Mouse (Mus musculus) spleen, postnatal 36 days (tissue): ENCODE results near the gene Ddx42.
"Not testable (repeated sequence)": the region's sequence is repeated elsewhere in the genome, so short reads cannot be mapped to it uniquely, and the experiment has no call there.

ENCODE experiments used
- DNase-seq, 2 experiments: peaks; one replicate each; pipeline ENCODE4 v3.0.0; 2022; ENCODE audit warnings: low spot score in 2 of 2, mixed read lengths in 1 of 2

The Ddx42 gene

DNA sequence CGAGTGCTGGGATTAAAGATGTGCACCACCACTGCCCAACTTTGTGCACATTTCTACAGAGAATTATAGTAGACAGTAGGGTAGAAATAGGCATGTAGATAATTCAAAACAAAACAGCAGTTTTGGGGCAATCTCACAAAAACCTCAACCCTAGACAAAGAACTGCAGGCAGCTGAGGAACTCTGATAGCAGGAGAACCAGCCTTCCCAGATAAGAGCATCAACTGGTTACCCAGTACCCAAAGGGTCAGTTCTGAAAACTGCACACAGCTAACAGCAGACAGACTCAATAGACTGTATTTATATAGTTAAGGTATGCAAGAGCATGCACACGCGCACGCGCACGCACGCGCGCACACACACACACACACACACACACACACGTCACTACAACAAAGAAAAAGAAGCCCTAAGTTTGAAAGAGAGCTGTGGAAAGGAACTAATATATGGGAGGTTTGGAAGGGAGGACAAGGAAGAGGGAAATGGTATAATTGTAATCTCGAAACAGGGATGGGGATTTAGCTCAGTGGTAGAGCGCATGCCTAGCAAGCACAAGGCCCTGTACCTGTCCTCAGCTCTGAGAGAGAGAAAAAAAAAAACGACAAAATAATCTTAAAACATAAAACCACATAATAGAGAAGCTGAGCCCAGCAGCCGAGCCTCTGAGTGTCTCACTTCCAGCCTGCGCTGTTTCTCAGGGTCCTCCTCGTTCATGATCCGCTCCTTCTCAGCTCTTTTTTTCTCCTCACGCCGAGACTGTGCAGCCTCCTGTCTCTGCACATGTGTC lies 15.2 kb upstream of the Ddx42 start:
- DNase-seq, result no peak

DNA sequence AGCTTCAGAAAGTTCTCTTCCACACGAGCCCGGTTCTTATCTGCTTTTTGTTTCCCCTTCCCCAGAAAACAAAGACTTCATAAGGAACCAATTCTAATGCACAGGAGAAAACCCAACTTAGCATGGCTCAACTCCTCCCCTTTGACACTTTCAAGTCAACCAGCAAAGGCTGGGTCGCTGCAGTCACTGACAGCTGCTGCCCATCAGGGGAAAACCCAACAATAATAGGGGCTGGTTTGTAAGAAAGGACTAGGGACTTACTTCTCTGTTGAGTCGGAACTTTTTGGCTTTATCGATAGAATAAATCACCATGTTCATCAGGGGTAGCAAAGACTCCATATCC lies 14.6 kb upstream of the Ddx42 start, which contains the start of gene Strada:
Strada (minus strand) TSS at position 46 of the 343 bp plus-strand sequence.
- peak; percentile 46 for DNase-seq

DNA sequence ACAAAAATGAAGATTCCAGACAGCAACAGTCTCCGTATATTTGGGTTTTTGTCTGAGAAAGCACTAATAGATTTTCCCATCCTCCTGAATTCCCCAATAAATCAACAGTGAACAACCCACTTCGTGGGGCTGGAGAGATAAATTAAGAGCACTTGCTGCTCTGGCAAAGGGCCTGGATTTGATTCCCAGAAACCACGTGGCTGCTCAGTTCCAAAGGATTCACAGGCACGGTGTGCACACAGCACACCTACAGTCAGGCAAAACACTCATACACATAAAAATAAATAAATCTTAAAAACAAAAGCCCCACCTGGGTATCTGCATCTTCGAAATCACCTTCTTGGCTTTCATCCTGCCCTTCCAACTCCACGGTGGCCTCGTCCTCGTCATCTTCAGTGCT lies 4.0 kb upstream of the Ddx42 start:
- DNase-seq, result no peak

DNA sequence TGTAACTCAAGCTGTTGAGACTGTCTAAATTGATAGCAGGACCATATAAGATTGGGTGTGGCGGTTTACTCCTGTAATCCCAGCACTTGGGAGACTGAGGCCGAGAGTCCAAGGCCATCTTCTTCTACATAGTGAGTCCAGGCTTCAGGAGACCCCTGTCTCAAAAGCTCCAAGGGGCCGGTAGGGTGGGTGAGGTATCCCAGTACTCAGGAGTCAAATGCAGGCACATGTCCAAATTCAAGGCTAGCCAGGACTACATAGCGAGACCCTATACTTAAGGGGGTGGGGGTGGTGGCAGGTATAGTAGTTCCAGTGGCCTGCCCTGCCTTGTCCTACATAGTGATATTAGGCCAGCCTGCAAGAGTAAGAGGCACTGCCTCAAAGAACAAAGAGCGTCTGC lies 1.9 kb upstream of the Ddx42 start:
- no peak for DNase-seq

DNA sequence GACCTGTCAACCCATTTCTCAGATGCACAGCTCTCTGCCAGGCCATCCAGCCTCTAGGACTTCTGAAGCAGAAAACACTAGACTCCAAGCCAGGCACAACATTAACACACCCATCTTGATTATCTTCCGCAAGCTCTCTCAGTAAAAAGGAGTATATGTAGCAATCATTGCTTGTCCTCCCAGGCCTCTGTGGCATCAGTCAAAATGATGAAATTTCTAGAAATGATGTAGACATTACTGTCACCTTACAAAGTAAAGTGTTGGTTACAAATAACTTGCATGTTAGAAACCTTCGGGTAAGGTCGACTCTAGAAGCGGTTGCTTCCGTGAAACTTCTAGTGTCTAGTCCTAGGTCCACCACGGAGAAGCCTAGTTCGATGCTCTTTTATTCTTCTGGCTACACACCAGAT lies 1.3 kb upstream of the Ddx42 start:
- no peak for DNase-seq

DNA sequence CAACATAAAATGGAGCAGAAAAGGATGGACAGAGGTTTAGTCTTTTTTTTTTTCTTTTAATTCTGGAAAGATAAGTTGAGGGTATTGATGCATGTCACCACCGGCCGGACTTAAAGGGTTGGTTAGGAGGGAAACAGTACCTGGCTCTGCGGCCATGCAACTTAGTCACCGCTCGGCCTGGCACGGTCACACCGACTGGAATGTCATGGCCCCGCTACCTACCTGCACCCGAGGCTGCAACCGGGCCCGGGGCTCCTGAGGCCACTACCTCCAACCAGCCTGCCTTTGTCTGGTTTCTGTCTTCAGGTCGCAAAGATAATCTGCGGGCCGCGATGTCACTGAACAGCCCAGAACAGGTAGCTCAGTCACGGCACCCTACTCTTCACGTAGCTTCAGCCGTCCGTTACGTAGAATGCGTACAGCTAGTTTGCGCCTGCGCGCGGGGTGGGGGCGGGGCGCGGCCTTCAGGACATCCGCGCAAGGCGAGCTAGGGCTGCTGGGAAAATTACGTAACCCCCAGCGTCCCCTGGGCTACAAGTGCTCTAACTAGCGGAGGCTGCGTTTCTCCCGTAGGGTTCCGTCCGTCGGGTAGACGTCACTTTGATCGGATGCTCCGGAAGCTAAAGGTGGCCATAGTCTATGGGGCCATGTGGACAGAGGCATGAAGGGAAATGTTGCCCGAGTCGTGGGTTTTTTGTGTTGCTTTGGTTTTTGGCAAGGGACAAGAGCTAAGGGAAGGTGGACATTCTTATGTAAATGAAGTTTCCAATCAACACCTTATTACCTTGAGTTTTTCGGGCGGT lies 598 bp upstream of the Ddx42 start, which contains the start of gene Ccdc47:
Ccdc47 (minus strand) TSS at position 418 of the 803 bp plus-strand sequence.
- DNase-seq, result peak; percentile 96 to 97

DNA sequence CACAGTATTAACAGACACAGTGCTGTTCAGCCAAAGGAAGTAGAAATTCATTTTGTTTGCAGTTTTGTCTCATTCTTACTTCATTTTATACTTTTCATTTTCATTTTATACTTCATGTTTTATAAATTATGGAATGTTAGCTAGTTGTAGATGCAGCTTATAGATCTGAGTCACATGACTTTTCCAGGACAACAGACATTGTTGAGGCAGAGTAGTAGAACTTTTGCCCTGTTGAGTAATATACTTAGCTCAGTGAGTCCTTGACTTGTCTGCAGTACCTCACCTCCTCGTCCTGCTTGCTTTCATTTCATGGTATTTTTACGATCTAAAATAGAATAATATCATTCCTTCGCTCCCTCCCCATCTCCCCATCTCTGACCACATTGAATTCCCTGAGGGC lies 3.9 kb downstream of the Ddx42 start:
- DNase-seq, result no peak

DNA sequence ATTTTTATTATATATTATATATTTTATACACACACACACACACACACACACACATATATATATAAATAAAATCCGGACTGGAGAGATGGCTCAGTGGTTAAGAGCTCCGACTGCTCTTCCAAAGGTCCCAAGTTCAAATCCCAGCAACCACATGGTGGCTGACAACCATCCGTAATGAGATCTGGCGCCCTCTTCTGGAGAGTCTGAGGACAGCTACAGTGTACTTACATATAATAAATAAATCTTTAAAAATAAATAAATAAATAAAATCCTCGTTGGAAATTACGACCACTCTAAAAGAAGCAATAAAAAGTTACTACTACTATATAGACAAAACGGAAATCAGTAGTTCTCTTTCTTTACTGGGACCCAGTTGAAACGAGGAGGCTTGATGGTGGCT lies 17.3 kb downstream of the Ddx42 start:
- not testable (repeated sequence) for DNase-seq

DNA sequence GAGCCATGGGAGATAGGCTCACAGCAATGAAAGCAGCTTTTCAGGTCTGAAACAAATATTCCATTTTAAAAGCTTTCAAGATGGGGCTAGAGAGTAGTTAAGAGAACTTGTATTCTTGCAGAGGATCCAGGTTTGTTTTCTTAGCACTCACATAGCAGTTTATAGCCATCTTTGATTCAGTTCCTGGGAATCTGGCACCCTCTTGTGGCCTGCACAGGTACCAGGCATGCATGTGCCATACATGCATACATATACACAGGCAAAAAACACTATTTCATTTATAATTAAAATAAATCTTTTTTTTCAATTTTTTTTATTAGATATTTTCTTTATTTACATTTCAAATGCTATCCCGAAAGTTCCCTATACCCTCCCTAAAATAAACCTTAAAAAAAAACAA lies 30.1 kb downstream of the Ddx42 start:
- no peak for DNase-seq

DNA sequence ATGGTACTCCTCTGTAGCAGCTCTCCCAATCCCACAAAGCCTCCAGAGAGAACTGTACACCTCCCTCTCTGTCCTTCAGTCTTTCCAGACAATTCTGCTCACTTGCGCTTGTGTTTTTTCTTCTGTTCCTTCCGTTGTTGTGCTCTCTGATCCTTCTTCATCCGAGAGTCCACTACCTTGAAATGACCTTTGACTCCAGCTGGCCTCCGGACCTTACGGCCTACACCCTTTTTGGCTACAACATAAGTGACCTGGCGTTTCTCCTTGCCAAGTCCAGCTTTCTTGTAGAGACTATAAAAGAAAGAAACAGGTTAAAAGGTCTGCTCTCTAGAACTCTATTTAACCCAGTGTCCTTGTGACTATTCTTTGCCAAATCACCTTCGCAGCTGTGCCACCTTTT lies 32.6 kb downstream of the Ddx42 start:
- no peak for DNase-seq

DNA sequence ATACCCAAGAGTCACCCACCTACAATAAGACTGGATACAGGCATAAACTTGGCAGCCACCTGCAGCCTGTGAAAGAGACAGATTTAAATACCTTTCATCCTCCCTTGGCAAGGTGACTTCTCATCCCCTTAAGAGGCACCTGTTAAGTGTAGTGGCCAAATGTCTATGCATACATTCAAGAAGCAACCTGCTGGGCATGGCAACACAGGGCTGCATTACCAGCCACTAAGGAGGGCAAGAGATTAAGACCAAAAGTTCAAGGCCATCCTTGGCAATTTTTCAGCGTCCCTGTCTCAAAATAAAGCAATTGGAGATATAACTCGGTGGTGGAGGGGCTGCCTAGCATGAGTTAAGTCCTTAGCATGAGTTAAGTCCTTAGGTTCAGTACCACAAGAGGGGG lies 38.0 kb downstream of the Ddx42 start:
- no peak for DNase-seq

DNA sequence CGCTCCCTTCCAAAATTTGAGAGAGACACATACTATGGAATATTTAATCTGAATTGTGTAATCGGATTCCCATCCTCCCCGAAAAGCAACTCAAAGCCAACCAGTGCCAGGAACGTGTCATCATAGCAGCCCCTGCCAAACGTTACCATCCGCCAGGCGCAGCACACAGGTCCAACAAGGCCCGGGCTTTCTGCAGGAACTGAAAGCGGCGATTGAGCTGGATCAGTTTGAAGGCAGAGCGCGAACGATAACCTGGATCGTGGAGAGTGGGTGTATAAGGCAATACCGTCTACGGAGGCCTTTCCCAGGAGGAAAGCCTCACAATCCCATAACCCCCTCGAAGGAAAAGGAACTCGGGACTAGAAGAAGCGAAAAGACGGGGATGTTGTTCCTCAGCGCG lies 38.4 kb downstream of the Ddx42 start:
- no peak for DNase-seq

DNA sequence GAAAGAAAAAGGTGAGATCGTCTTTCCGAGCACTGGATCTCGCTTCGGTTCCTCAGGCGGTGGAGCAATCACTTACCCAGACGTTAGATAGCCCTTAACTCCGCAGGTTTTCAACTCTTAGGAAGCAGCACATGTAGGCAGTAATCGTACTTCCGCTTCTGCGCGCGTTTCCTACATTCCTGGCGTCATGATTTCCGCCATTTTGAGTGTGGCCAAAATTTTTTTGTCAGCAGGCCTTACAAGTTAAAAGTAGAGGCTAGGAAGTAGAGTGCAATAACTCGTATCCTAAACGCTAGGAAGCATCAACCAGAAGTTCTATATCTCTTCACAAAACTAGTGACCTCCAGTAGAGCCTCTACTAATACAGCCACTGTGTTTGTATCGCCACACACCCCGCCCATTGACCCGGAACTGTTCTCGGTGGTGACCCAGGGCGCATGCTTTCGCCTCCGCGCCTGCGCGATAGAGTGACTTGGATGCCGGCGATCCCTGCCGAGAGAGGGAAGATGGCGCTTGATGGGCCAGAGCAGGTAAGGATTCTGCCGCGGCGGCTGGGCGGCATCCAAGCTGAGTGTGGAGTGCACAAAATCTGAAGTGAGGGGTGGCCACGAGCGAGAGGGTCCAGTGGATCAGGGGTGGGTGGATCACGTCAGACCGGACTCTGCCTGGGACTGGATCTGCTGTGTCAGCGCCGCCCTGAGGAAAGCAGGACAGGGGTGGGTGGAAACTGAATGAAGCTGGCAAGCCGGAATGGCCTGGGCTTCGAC lies 39.1 kb downstream of the Ddx42 start, which contains the start of the genes Ftsj3 and Psmc5:
Ftsj3 (minus strand) TSS at position 395 of the 767 bp plus-strand sequence.
Psmc5 (plus strand) TSS at position 470 of the 767 bp plus-strand sequence.
- DNase-seq, result peak; percentile 97 to 98

DNA sequence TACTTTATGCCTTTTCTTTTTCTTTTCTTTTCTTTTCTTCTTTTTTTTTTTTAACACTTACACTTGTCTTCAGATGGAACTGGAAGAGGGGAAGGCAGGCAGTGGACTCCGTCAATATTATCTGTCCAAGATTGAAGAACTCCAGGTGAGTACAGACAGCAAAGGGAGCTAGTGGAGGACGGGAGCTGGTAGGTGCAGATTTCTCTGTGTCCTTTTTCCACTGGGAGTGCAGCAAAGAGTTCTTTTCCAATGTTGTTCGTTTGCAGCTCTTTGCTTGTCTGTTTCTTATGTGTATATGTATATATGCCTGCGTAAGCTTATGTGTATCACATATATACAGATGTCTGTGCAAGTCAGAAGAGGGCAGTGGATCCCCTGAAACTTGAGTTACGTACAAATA lies 40.0 kb downstream of the Ddx42 start:
- no peak for DNase-seq

DNA sequence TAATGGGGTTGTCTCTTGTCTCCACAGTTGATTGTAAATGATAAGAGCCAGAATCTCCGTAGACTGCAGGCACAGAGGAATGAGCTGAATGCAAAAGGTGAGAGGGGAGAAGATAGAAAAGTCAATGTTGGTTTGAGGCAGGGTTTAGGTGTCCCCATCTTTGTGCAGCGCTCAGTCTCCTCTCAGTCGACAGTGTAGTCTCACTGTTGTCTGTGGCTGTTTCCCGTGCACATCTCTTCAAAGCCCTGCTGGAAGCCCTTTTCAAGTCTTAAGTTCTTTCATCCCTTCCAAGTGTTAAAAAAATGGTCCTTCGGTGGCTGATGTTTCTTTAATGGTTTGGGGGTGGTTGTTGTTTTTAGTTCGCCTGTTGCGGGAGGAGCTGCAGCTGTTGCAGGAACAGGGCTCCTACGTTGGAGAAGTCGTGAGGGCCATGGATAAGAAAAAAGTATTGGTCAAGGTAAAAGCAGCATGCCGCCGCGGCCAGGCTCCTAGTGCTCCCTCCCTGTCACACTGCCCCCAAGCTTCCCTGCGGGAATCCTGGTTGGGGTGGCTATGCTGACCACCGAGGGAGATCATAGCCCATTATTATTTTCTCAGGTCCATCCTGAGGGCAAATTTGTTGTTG lies 44.2 kb downstream of the Ddx42 start:
- no peak for DNase-seq

DNA sequence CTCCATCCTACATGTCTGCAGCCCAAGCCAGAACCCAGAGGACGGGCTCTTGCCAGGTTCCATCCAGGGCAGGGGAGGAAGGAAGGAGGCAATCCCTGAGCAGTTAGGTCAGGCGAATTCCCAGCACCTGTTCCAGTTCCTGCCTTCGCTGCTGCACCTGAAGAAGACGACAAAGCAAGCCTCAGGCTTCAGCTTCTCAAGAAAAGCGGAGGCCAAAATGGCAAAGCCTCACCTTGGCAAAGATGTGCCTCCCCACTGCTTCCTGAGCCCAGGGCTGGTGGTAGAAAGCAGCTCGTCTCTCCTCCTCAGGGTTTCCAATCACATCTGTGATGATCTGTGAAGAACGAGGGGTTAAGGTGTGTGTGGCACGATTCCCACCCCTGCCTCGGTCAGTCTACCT lies 47.2 kb downstream of the Ddx42 start:
- no peak for DNase-seq

DNA sequence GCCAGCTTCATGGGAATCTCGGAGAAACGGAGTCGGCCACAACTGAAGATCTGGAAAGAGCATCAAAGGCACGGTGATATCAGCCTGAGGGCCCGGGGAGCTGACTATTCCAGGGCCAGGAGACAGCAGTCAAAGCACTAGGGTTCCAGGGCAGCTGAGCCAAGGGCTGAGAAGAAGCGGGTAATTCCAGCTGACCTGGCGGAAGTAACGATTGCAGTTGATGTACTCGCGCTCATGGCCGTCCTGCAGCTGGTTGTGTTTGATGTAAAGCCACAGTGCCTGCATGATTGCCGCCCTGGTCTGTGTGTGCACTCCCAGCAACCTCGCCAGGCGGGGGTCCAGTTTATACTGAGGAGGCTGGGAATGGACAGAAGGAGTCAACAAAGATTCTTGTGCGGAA lies 48.3 kb downstream of the Ddx42 start:
- no peak for DNase-seq

DNA sequence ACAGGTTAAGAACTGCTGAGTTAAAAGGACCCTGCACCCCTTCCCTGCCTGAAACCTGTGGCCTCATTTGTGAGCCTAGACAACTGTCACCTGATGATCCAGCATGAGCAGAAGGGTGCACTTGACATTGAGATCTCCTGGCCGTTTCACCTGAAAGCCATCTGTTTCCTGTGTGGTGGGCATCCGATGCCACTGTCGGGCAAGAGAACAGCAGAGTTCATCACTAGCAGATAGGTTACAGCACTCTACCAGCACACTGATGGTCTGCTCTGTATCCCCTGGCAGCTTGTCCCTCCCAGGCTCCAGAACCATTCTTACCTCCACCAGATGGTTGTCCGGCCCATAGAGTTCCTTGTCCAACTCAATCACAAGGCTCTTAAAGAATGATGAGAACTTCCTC lies 48.8 kb downstream of the Ddx42 start:
- no peak for DNase-seq

DNA sequence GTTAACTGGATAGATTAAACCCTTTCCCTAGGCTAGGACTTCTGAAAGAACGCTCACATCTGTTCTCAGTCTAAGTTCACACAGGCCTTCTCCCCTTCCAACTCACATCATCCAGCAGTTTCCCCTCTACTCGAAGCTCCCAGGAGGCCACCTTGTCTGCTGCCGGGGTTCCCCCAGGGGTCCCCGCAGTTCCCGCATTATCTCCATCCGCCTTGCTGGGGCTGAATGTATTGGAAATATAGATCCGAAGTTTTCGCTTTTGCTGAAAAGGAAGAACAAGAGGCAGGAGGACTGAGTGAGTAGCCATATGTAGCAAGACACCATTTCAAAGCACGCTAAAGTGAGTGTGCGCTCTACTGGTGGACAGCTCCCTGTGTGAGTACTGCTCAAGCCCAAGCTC lies 49.7 kb downstream of the Ddx42 start:
- DNase-seq, result no peak

DNA sequence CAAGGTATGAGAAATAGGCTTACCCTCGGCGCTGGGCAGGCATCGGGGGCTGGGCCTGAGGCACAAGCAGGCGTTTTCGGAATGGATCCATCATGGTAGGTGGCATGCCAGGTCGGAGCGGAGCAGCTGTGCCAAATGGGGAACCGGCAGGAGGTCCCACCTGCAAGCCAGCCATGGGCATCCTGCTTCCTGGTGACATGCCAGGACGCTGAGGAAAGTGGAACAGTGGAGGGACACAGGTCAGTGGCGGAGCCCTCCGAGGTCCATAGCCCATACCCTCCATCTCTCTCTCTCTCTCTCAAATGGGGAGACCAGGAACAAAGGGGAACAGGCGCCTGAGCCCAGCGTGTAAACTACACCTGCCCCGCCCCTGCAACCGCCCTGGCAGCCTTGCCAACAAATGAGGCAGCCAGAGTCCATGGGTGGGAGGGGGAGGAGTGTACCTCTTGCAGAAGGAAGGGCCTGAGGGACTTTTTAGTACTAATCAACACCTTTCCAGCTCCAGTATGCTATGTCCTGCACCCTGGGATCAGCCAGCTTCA lies 50.7 kb downstream of the Ddx42 start:
- no peak for DNase-seq

DNA sequence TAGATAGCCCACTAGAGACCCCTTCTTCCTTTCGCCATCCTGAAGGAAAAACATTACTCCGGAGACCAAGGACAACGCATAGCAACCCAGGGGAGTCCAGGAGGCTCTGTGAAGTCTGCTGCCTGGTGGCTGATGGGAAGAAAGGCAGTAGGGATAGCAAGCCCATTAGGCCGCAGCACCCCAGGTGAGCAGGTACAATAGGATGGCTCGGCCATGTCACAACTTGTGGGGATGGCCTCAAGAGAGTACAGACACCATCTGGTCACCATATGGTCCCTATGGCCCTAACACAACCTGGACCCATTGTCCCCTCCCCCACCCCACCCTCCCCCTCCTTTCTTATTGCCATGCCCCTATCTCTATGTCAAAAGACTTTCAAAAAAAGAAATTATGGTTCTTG lies 51.1 kb downstream of the Ddx42 start:
- DNase-seq, result no peak
